Mouse (Mus musculus): ENCODE results near the gene Sgta.
"Not testable (repeated sequence)": the region's sequence is repeated elsewhere in the genome, so short reads cannot be mapped to it uniquely, and the experiment has no call there.

The Sgta gene

GRCm38 (mm10) chr10:81059603-81060543 is at the start of gene Sgta:
TSS of gene Sgta (minus strand) at chr10:81060181.
- DNase-seq (ENCODE audit: low spot score), result peak; percentile 99

DNA sequence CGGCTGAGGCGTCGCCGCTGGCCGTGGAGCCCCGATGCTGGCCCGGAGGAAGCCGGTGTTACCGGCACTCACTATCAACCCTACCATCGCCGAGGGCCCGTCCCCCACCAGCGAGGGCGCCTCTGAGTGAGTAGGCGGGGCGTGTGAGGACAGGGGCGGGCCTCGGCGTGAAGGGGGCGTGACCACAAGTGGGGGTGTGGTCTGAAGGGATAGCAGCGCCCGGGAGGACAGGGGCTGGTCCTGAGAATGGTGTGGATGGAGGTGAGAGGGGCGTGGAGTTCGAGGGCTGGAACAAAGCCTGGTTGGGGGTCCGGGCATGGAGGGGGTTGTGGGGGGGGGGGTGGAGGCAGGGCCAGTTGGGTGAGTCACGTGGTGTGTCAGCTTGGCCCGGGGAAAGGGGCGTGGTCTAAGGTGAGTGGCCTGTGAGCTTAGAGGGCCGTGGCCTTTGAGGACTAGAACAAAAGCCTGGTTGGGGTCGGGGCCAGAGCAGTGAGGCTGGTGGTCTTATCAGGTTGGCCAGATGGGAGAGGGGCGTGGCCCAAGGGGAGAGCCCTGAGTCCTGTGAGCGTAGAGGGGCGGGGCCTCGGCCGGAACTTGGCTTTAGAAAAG is 46.2 kb upstream of the Sgta start:
- DNase-seq (ENCODE audit: low spot score), result peak; percentile 71

DNA sequence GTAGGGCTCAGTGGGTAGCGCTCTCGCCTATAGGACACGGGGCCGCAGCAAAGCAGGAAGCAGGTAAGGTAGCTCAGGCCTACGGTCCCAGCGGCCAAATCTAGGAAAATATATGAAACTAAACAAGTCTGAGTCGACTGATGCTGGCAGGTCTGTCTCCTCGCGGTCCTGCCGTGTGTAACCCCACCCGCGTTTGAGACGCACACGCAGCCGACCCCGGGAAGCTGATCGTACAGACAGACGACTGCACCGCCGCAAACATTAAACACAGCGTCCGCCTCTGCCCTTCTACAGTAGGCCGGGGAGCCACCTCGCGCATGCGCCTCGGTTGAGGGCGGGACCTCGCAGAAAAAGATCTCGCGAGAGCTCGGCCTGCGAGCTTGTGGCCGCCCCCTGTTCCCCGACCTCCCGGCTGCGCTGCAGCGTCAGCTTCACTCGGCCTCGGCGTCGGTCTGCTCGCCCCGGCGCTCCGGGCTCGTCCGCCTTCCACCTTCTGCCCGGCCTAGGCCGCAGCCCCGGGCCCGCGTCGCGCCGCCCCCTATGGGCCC is 45.7 kb upstream of the Sgta start, which contains the start of gene Map2k2:
Gene Map2k2 (plus strand): TSS at position 351 of the 548 bp plus-strand sequence.
- peak; percentile 96 for DNase-seq (ENCODE audit: low spot score)

DNA sequence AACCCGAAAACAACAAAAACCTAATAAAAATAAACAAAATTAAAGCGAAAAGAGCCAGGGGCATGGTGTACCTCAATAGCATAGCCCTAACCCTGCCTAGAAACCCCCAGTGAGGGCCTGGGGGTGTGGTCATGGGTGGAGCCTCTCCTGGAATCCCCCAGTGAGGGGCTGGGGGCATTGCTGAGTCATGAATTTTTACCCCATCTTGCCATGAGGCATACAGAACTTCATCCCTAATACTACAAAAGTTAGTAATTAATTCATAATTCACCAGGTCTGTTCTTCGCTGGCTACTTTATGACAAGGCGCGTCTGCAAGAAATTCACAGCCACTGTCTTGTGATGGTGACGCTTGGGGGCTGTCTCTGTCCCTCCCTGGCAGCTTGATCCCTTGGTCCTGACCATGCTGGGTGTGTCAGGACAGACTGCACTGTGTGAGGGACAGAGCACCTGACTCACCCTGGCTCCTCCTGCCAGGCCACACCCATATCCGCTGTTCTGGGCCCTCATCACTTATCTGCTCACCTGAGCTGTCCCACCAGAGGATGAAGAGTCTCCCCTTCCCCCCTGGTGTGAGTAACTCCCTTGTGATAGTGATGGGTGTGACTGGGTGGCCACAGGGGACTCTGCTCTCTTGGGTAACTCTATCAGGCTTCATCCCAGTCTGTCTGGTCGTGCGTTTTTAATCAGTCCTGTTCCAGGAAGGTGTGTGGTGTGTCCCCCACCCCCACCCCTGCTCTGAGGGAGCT is 35.1 kb upstream of the Sgta start:
- DNase-seq (ENCODE audit: low spot score), result no peak

DNA sequence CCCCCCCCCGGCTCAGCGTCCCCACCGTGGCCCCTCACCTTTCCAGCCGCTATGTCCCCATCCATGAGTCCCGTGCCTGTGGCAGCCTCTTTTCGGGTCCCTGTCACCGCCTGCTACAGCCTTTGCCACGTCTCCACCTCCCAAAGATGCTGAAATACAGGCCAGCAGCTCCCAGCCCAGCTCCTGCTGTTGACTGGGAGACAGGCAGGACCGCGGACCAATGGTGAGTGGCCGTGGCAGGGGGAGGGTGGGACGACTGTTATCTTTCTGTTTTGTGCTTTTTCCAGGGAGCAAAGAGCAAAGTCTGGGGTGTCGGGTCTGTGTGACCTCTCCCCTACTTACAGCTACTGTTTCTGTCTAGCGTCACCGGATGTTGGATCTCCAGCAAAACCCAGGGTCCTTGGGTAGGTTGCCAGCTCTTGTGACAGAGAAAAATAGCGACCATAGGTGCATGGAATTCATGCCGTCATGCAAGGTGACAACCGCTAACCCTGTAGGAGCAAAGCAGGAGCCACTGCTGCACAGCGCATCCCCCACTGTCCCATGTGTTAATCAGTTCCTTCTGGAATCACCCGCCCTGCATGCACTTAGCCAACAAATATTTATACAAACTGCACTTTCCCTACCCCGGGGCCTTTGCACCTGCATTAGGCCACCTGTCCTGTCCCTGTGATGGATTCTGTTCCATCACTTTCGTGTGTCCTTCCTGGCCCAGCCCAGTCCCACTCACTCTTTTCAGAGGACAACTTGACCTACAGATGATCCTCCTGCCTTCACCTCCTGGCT is 32.7 kb upstream of the Sgta start:
- DNase-seq (ENCODE audit: low spot score), result peak; percentile 57

GRCm38 (mm10) chr10:81090621-81091020 is 30.6 kb upstream of the Sgta start:
- no peak for DNase-seq (ENCODE audit: low spot score)

GRCm38 (mm10) chr10:81089216-81089615 is 29.2 kb upstream of the Sgta start:
- DNase-seq (ENCODE audit: low spot score), result no peak

GRCm38 (mm10) chr10:81087021-81087420 is 27.0 kb upstream of the Sgta start:
- no peak for DNase-seq (ENCODE audit: low spot score)

DNA sequence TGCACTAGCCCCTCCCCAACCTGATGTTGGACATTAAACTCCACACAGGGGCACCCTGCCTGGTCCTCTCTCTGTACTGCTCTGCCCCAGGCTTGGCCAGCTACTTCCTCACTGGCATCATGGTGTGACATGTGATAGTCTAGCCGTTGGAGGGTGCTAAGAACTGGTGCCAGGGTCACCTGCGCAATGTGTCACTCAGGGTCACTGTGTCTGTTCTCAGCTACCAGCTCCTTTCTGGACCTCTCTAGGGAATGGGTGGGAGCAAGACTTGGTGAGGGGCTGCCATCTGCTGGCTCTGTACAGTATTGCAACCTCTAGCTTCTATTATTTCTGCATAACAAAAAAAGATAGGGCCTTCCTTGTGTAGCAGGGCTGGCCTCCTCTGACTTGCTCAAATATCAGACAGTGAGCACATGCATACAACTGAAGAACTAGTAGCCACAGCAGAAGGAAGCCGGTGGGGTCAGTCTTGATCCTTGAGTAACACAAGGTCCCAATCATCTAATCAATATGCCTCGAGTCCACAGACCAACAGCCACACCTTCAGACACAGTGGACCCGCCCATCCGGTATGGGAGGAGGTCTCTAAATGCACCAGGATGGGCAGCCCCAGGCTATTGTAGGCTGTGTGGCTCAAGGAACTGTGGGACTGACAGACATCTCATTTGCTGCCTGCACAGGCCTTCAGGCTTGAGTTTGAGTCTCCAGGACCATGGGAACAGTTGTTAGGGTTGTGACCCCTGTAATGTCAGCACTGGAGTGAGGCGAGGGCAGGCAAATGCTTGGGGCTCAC is 22.4 kb upstream of the Sgta start:
- no peak for DNase-seq (ENCODE audit: low spot score)

DNA sequence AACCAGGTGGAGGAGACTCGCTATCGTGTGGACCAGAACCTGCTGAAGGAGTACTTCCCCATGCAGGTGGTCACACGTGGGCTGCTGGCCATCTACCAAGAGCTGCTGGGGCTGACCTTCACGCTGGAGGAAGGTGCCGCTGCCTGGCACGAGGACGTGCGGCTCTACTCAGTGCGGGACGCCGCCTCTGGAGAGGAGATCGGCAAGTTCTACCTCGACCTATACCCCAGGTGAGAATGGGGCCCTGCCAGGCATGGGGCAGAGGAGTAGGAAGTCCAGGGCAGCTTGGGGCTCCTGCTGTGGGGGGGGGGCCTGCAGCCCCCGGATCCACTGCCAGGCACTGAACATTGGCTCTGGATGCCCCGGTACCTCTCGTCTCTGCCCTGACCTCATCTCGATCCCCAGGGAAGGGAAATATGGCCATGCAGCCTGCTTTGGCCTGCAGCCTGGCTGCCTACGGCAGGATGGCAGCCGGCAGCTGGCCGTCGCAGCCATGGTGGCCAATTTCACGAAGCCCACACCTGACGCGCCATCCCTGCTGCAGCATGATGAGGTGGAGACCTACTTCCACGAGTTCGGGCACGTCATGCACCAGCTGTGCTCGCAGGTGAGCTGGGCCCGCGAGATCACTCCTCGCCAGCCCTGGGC is 20.2 kb upstream of the Sgta start:
- no peak for DNase-seq (ENCODE audit: low spot score)

- DNase-seq (ENCODE audit: low spot score), result no peak
Observed at GRCm38 (mm10) chr10:81077916-81078315, 17.9 kb upstream of the Sgta start.

DNA sequence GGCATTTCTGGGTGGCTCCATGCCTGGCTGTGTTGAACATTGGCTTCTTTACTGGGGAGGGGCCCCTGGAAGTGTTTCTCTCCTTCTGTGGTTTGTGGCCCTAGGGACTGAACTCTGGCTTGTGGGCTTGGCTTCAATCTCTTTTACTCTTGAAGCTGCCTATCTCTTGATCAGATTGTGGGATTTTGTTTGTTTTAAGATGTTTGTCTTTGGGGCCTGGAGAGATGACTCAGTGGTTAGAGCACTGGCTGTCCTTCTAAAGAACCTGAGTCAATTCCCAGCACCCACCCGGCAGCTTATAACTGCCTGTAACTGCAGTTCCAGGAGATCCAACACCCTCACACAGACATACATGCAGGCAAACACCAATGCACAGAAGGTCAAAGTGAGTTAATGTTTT is 16.4 kb upstream of the Sgta start:
- no peak for DNase-seq (ENCODE audit: low spot score)

DNA sequence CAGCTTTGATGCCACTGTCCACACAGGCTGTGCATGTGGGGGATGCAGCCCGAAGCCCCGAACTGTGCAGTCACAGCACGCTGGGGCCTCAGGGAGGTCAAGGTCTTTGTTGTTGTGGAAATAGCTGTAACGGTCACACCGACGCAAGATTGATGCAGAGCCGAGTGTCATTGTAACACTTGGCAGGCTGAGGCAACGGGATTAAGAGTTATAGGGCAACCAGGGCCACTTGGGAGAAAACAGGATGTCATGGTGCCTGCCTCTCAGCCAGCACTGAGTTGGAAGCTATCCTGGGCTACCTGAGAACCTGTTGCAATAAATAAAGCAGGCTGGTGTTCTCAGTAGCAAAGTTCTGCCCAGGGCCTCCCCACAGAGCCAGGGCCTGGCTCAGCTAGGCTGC is 15.8 kb upstream of the Sgta start:
- no peak for DNase-seq (ENCODE audit: low spot score)

GRCm38 (mm10) chr10:81073464-81073863 is 13.5 kb upstream of the Sgta start:
- no peak for DNase-seq (ENCODE audit: low spot score)

GRCm38 (mm10) chr10:81072290-81072689 is 12.3 kb upstream of the Sgta start:
- no peak for DNase-seq (ENCODE audit: low spot score)

- peak; percentile 97 for DNase-seq (ENCODE audit: low spot score)
Observed at GRCm38 (mm10) chr10:81069836-81070235, 9.9 kb upstream of the Sgta start, which contains the start of gene Thop1. TSS of gene Thop1 (plus strand) at chr10:81070035.

GRCm38 (mm10) chr10:81068706-81069105 is 8.7 kb upstream of the Sgta start:
- no peak for DNase-seq (ENCODE audit: low spot score)

- not testable (repeated sequence) for DNase-seq (ENCODE audit: low spot score)
Observed at GRCm38 (mm10) chr10:81064519-81064918, 4.5 kb upstream of the Sgta start.

GRCm38 (mm10) chr10:81062710-81063109 is 2.7 kb upstream of the Sgta start:
- DNase-seq (ENCODE audit: low spot score), result no peak

GRCm38 (mm10) chr10:81058896-81059295 is 1.1 kb downstream of the Sgta start:
- no peak for DNase-seq (ENCODE audit: low spot score)
